Mouse (Mus musculus) G1E (cell line): ENCODE measurements at regions not wholly inside any gene's neighbourhood (a gene's known extent, or its start where the extent isn't known, plus 50 kb on each side); places are given as distances from the start of the nearest gene placed in this dataset.

Source experiments
- CTCF ChIP-seq: IDR thresholded peaks from 2 replicates; pipeline ENCODE4 v1.5.1; 2012; ENCODE audit warnings: low read depth, low read length, inconsistent platforms, mixed read lengths
- GATA1 ChIP-seq: IDR thresholded peaks from 2 replicates; pipeline ENCODE4 v1.6.1; 2012; ENCODE audit warnings: borderline replicate concordance, low read length, inconsistent platforms, mixed read lengths
- GATA2 ChIP-seq: IDR thresholded peaks from 2 replicates; pipeline ENCODE4 v1.6.1; 2012; ENCODE audit warnings: low read depth, low read length, inconsistent platforms, borderline replicate concordance
- POLR2AphosphoS5 ChIP-seq: IDR thresholded peaks from 2 replicates; pipeline ENCODE4 v1.6.1; 2012; ENCODE audit warnings: low read depth, low read length, inconsistent platforms; ENCODE audit not compliant: insufficient replicate concordance
- TAL1 ChIP-seq: conservative IDR thresholded peaks from 2 replicates; pipeline ENCODE4 v1.6.1; 2012; ENCODE audit warnings: low read depth, low read length, inconsistent platforms, mixed read lengths

GRCm38 (mm10) chr10:119065974-119066373 lies 173.9 kb downstream of the Cand1 start:
- TF ChIP-seq CTCF (peak; percentile 55), GATA1 (no peak), TAL1 (no peak), GATA2 (no peak), POLR2AphosphoS5 (no peak)
